Mouse (Mus musculus): ENCODE results near the gene Grm8.
A peak's percentile ranks its signal among the peaks of the same experiment; 100 is the strongest.

Gene Grm8

DNA sequence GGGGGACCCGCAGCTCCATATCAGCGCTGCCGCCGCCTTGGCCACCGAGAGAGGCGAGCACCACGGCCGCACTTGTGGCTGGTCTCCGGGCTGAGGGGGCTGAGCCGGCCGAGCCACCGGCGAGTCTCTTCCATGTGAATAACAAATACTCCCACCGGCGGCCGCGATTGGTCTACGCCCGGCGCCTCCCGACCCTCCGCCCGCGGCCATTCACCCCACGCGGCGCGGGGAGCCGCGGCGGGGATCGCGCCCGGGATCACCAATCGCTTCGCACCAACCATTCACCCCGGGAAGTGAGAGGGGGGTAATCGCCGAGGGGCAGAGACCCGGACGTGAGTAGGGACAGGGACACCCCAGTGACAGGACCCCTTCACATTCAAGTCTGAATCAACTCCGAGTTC is at the start of gene Grm8:
TSS of gene Grm8 (minus strand) at position 178 of the 401 bp plus-strand sequence.
- peak in 1 of 2 experiments; percentile 1 for DNase-seq (ENCODE audit: low spot score in 2 of 2)

DNA sequence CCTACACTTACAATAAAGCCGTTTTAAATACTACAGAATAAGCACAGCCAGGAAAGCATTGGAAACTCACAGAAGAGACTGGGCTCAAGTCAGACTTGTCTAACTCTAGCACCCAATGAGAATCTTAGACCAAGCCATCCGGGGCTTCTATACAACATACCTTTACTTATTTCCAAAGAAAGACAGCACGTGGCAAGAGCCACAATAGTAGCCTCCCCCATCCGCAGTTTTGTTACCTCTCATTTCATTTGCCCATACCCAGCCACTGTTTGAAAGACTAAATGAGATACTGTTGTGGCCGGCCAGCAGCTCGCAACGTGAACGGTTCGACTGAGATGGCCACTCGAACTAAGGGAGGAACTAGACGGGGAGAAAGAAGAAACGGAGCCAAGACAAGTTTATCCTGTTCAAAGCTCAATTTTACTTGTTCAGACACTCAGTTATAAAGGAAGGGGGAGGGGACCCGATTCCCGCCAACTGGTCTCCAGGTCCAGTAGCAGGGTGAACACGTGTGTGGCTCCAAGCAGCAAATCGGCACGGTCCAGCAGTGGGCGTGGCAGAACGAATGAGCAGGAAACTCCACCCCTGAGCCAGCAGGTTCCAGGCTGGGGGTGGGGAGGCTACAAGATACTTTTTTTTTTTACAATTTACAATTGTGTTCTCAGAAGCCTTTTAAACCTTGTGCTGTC is 35.0 kb upstream of the Grm8 start:
- no peak for DNase-seq (ENCODE audit: low spot score in 2 of 2)

DNA sequence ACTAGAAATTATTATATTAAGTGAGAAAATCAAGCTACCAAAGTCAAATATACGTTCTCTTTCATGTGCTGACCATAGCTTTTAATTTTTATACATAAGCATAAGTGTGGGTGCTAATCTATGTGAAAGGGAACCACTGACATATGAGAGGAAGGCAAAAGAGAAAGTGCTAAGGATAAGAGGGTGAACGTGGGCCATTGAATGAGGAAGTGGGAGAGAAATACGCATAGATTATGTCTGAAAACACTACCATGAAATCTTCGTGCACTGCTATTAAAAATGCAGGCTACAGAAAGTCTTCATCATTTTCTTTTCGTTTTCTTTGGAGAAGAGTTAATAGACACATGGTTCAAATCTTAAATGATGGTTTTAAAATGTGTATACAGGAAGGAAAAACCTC is 25.4 kb upstream of the Grm8 start:
- DNase-seq (ENCODE audit: low spot score in 2 of 2): no peak

DNA sequence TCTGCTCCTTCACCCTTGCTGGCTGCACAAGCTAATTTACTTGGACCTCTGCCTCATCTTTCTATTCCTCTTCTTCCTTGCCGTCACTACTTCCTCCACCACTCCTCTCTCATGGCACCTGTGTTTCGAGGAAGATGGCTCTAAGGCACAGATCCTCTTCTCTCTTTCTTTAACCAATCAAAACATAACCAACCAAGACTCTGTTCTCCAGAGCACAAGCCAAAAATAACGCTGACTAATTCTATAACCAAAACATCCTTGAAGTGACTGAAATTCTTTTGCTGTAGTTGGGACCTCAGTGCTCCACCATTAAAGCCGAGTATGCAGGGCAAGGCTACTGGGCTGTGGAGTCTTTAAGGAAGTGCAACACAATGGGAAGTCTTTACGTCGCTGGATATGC is 11.5 kb upstream of the Grm8 start:
- no peak for DNase-seq (ENCODE audit: low spot score in 2 of 2)

DNA sequence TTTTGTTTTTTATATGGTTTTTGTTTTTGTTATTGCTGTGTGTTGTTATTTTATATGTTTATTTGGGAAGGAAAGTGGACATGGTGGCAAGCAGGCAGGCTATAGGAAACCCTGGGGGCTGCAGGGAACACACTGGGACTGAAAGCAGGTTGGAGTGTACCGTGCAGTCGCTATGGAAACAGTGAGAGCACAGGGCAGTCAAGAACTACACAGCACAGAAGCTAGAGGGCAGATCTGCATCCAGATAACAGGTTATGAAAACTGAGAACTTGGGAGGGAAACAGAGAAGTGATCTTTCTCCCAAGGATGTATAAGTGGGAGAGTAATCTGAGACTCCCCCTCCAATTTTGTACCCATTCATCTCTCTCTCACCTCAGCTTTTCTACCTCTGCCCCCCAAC is 7.4 kb upstream of the Grm8 start:
- no peak for DNase-seq (ENCODE audit: low spot score in 2 of 2)

DNA sequence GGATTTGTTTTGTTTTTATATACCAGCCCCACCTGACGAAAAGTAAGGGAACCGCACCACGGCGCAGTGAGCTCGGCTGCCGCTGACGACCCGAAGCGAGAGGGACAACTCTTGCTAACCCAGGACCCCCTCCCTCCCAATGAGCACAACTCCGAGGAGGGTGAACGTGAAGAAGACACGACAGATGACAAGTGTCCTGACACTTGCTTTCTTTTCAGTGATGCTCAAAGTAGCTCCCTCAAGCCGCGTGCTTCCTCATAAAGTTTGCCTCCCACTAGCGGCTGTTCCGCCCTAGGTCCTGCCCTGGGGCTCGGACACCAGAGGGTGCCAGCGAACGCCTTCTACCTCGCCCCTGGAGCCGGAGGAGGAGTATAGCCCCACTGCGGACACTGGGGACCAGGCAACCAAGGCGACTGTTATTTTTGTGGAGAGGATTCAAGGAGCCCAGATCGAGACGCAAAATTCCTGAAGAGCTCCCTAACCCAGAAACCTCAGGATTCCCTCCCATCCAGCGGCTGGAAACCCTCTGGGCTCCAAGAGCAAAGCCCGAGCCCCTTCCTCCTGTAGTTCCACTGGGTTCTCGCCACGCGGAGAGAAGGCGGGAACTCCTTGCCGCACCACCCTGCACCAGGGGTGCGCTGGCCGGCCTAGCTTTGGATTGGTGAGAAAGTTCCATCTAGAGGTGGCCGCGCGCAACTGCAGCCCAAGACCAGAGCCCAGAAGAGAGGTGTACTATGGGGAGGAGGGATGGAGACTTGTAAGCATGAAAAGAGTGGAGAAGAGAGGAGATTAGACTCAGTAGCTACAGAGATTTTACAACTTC is 644 bp upstream of the Grm8 start:
- DNase-seq (ENCODE audit: low spot score in 2 of 2): peak; percentile 69 to 78

DNA sequence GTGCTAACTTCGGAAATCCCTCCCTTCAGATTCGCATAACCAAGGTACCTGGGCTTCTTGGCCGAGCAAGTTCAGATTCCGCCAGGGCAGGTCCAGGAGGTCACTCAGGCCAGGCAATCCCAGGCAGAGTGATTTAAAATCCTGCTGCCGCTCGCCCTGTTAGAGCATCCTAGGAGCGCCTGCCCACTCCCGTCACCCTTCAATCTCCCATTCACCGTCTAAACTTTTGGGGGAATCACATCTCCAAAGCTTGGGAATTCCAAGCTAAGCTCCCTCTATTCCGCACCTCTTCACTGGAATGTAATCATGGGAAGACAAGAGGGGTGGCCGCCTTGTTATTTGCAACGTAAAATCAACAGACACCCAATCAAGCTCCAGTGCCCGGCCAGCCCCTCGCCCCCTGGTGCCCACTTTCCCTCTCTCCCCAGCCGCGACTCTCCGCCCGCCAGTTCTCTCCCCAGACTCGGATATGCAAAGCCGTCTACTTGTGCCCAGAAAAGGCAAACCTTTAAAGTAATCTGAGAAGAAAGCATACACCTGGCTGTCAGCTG is 652 bp downstream of the Grm8 start:
- no peak for DNase-seq (ENCODE audit: low spot score in 2 of 2)

DNA sequence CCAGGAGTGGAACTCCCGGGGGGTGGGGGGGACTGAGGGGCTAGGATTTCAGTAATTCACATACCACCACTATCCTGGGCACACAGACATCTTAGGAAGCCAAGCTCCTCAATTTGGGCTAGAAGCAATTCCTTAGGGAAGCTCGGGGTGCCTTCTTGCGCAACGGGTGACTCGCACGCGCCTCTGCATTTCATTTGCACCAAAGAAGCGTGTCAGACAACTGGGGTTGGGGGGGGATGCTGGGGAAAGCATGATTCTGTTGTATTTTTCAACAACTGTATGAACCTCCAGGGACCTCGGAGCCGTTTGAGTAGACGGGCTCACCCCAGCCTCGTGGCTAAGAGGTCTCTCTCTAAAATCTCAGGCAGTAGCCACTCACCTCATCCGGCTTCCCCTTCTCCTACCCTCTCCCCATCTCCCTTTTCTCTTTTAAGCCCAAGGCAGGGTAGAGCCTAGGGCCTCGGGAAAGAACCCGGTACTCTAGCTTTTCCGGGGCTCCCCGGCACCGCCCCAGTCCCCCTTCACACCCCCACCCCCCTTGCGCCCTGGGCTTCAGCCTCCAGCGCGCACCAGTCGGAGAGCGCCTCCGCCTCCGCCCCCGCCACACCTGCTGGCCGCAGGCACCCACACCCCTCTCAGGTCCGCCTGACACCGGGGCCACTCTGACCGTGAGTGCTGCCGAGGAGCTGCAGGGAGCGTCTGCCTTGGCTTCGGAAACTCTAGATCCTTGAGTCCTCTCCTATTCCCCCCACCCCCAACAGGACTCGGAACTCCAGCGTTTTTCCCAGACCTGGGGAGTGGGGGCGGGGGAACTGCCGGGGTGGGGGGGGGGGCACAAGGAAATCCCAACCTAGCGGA is 1.5 kb downstream of the Grm8 start:
- no peak for DNase-seq (ENCODE audit: low spot score in 2 of 2)

DNA sequence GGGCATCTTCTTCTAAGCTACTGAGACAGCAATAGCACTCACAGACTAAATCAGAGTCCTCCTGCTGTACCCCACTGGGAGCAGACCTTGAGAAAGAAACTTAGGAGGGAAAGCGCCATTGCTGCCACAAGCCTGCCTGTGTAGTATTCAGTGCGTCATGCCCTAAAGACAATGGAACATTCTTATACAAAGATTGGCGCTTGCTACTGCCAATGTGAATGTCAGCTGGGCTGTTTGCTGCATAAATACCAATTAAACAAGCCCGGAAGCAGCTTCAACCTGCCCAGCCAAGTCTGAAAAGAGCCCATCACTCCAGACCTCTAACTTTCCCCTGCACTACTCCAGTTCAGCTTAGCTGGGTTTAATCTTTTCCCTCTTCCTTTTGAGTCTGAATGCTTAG is 2.9 kb downstream of the Grm8 start:
- no peak for DNase-seq (ENCODE audit: low spot score in 2 of 2)

DNA sequence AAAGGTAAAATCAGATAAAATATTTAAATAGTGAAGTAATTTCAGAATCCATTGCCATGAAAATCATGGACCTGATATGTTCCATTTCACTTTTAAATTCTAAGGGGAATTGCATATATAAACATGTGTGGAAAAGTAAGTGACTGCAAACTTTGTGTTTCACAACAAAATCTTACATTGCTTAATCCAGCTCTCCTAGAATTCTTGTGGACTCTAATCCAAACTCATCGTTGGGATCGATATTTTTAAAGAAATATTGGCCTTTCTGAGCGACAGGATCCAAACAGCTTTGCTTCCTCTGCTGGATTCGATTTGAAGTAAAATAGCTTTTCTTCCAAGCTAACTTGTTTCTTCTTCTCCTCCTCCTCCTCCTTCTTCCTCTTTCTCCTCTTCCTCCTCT is 6.1 kb downstream of the Grm8 start:
- no peak for DNase-seq (ENCODE audit: low spot score in 2 of 2)

DNA sequence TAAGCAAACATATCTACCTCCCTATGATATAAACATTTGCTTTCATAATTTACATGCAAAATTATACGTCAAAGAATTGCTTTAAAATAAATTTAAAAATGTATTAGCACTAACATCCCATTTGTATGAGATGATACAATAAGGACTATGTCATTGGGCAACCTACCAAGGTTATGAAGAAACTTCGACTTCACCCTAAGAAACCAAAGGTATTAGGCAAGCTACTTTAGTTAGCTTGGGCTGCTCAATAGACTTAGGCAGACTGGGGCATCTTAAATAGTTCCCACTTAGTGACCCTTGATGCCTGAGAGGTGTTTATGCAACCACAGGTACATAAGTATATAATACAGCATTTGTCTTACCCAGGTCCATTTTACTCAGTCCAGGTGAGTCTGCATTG is 19.5 kb downstream of the Grm8 start:
- no peak for DNase-seq (ENCODE audit: low spot score in 2 of 2)

DNA sequence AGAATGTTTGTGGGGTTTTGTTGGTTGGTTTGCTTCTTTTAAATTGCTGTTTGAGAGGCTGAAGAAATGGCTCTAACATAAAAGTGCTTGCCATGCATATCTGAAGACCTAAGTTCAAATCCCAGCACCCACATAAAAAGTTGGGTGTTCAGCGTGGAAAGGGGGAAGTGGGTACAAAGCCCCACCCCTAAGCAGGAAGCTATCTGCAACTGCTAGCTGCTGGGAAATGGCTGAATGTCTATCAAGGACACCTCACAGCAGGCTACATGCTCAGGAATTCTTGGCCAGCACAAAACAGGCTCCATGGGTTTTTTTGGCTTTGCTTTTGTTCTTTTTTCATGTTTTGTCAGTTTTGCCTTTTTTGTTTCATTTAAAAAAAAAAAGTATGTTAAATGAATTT is 20.1 kb downstream of the Grm8 start:
- no peak for DNase-seq (ENCODE audit: low spot score in 2 of 2)

DNA sequence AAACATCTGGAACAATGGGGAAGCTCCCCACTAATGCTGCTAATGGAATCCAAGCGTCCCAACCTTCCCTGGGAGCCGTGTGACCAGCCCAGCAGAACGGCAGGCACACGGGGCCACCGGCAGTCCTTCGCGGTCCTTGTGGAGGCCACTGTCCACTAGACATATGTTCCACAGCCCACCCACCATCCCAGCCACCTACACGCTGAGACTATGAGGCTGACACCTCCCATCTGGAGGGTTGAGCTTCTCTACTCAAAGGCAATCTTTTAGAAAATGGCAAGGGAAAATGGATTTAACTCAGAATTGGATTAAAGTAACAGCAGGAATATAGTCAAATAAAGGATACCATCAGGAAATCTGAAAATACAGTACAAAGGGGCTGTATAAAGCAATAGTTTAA is 23.4 kb downstream of the Grm8 start:
- no peak for DNase-seq (ENCODE audit: low spot score in 2 of 2)

DNA sequence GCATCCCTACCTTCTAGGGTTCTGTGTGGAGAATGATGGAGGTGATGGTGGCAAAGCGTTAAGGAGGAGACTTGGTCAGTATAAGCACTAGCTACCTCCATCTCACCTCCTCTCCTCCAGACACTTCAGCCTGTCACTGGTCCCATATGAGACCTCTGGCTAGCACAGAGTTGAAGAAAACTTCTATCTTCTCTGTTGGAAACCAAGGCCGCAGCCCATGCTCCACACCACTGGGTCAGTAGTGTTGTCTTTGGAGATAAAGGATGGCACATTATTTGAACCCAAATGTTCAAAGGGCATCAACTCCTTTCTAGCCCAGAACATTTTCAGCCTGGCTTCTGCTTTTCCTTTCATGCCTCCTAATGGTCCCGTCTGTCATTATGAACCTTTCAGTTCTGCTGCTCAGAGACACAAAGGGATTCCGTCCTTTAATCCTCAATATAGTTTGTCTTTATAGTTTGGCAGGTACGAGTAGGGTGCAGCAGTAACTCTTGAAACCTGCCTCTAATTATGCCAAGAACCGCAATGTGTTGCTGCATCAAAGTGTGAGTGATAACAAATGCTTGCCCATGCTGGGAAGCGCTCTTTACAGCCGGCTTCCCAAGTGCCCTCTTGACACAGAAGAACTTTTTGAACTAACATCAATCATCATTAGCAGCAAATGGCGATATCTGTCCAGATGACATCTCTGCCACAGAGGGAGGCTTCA is 32.2 kb downstream of the Grm8 start:
- DNase-seq (ENCODE audit: low spot score in 2 of 2): no peak

DNA sequence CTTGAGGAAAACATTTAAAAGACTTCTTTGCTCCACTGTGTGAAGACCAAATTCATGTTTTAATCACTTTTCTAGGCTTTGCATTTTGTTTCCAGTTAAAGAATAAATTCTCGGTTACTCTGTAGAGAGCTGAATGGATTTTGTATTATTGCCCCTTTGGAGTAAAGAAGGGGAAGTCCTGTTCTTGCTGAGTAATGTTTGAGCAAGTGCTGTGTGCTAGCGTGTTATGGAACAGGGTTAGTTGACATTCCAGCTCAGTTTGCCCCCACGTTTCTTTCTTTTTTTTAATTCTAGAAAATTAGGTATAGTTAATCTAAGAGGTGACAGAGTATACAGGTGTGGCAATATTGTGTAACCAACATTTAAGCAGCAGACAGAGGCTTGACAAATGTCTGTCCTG is 35.0 kb downstream of the Grm8 start:
- DNase-seq (ENCODE audit: low spot score in 2 of 2): no peak

DNA sequence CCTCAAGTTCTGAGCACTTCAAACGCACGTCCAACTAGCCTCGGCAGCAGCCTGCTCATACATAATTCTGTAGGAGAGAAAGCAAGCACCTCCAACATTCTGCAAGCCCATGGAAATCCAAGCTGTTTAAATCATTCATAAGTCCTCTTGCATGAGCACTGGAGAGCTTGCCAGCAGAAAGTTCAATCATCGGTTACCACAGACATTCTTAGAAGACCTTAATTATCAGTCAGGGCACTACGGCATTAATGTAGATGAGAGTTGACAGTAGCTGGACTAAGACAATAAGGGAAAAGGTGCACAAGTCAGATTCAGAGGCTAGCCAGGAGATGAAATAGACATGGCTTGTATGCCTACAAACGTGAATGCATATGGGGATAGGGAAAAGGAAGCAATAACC is 42.5 kb downstream of the Grm8 start:
- no peak for DNase-seq (ENCODE audit: low spot score in 2 of 2)

DNA sequence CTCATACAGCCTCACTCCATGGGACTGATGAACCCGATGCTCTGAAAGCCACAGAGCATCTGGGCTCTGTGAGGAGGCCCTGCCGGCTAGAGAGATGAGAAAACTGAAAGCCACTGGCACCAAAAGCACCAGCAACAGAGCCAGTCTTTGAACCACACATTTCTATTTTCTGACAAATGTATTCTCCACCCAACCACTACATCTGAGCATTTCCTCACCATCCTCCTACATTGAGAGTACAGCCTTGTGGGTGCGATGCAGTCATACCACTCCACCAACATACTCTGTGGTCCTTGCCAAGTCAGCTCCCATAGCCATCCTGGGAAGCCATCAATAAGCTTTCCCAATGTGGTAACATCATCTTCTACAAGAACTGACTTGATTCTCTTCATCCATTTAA is 43.1 kb downstream of the Grm8 start:
- DNase-seq (ENCODE audit: low spot score in 2 of 2): no peak

DNA sequence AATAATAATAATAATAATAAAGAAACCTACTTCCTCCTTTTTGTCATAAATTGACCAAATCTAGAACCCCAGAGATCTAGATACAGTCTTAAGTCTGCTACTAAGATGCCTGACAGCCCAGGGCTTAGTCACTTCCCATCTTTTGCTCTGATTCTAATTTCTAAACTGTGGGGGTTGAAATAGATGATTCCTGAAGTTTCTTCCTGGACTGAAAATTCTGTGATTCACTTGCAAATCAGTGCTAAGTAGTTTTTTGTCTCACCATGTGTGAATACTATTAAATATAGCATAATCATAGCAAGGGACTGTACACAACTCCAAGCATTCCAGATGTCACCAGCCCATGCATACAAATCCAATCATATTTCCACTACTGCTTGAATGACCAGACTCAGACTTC is 44.0 kb downstream of the Grm8 start:
- no peak for DNase-seq (ENCODE audit: low spot score in 2 of 2)

DNA sequence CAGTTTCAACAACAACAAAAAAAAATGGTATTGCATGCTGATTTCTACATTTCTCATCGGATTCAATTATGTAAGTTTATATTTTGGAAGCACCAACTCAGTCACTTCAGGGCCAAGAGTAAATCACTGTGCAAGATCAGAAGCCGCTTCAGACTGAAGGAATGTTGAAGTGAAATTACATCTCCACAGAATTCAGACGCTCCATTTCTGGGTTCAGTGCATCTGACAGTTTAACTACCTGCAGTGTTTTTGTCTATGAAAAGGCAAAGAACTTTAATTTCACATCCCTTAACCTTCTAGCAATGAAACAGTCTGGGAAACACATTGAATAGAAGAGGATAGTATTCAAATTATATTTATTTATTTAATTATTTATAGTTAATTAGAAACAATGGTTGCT is 59.4 kb downstream of the Grm8 start:
- no peak for DNase-seq (ENCODE audit: low spot score in 2 of 2)

DNA sequence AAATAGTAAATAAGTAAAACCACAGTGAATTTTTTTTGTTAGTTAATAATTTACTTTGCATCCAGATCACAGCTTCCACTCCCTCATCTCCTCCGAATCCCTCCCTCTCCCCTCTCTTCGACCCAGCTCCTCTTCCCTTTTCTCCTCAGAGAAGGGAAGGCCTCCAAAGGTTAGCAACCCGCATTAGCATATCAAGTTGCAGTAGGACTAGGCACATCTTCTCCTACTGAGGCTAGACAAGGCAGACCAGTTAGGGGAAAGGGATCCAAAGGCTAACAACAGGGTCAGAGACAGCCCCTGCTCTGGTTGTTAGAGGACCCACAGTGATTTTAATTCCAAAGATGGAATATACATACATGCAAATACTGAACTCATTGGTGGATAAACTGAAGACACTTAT is 60.5 kb downstream of the Grm8 start:
- no peak for DNase-seq (ENCODE audit: low spot score in 2 of 2)

DNA sequence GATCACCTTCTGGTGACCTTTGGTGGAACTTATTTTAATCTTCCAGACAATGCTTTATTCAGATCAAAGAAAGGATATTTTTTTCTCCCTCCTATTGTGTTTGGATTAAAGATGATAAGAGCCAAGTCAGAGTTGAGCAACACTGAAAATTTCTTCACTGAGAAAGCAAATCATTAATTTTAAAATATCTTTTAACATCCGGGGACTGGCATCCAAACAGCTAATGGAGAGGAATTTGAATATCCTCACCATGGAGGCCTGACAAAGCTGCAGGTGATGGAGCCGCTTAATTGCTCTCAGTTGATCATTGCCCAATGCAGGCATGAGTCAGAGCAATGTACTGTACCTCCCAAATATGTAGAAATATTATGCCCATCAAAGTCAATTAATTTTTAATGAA is 83.0 kb downstream of the Grm8 start:
- DNase-seq (ENCODE audit: low spot score in 2 of 2): no peak

DNA sequence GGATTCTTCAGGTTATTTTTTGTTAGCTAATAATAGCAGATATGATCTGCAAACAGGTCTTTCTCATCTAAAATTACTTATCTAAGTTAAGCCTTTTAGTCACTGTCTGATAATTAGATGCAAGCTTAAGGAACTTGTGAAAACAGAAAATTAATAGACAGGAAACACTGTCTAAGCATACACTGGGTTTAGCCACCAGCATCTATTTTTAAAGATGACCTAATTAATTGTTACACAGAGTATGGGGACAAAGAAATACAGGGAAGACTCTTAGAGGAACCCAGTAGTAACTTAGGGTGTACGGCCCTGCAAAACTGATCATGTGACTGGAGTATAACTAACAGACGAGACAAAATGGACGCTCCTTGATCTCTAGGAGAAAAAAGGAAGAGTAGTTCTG is 92.6 kb downstream of the Grm8 start:
- DNase-seq (ENCODE audit: low spot score in 2 of 2): no peak

All from urinary bladder, postnatal 36 days (tissue).